Mouse (Mus musculus) activated CD4-positive, CD25-positive, alpha-beta regulatory T cell, adult 9 weeks (primary cell): Measurements from ENCODE around the gene Cdc42ep1. TPM values are rescaled to one million over a fixed set of nuclear protein-coding genes. Genes with fewer than 3 reads are reported as not detected.

ENCODE experiments used
- polyA plus RNA-seq: library from polyadenylated mRNA; unstranded; fragments of 100-300 nt; shearing (Covaris generic); gene quantifications from one replicate; pipeline ENCODE4 v1.2.1, GENCODE M21; 2017

The Cdc42ep1 gene
- 0.11 TPM for polyA plus RNA-seq

DNA sequence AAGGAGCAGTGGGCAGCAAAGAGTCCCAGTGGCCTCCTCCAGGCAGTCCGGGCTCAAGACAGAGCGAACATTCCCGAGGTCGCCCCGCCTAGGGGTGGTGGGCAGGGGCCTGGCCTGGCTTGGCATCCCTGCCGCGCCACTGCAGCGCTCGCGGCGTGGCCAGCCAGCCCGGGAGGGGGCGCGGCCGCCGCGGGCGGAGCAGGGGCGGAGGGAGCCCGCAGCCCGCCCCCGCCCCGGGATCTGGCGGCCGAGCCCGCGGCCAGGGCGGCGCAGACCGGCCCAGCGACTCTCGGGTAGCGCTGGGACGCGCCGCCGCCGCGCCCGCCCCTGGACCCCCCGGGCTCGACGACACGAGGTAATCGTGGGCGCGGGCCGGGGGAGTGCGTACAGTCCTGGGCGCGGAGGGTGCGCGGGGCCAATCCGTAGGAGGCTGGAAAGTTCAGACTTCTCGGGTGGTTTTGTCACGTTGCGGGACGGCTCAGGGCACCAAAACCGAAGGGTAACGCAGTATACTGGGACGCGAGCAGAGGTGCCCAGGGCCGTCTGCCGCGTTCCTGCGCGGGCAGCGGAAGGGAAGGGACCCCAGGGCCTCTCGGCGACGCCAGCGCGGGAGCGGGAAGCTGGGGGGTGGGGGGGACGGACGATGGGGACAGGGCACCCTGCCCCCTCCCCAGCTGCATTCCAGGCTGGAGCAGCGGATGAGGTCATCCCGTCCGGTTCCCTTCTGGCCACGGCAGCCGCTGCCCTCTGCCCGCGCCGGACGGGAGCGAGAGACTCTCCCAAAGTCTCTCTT is at the start of gene Cdc42ep1:
Gene Cdc42ep1, plus strand, starts transcription at position 254 of the 793 bp plus-strand sequence.

GRCm38 (mm10) chr15:78802776-78803391 is 39.5 kb upstream of the Cdc42ep1 start, which contains the start of gene Card10:
TSS of gene Card10 (minus strand) at chr15:78803042.

GRCm38 (mm10) chr15:78855303-78855965 is 13.0 kb downstream of the Cdc42ep1 start, which contains the start of gene Lgals2:
TSS of gene Lgals2 (minus strand) at chr15:78855529.

GRCm38 (mm10) chr15:78876991-78877809 is 34.8 kb downstream of the Cdc42ep1 start, which contains the start of gene Gga1:
TSS of gene Gga1 (plus strand) at chr15:78877190.

GRCm38 (mm10) chr15:78899409-78899739 is 57.0 kb downstream of the Cdc42ep1 start, which contains the start of gene Gm49510:
TSS of gene Gm49510 (plus strand) at chr15:78899667.

GRCm38 (mm10) chr15:78899740-78900584 is 57.5 kb downstream of the Cdc42ep1 start, which contains the start of gene Sh3bp1:
TSS of gene Sh3bp1 (plus strand) at chr15:78899768.

Other genes with a start within 250 kb of the Cdc42ep1 start
- gene Cyth4, start 245.6 kb upstream of the Cdc42ep1 start, polyA plus RNA-seq = 484 TPM
- gene Elfn2, start 123.9 kb upstream of the Cdc42ep1 start, polyA plus RNA-seq = not detected
- 158 TPM for gene Mfng, start 69.1 kb upstream of the Cdc42ep1 start, polyA plus RNA-seq
- gene Card10, start 39.6 kb upstream of the Cdc42ep1 start, polyA plus RNA-seq = 0.09 TPM
- gene Lgals2, start 12.9 kb downstream of the Cdc42ep1 start, polyA plus RNA-seq = not detected
- gene Gga1, start 34.6 kb downstream of the Cdc42ep1 start, polyA plus RNA-seq = 56.7 TPM
- 0.60 TPM for gene Gm49510, start 57.0 kb downstream of the Cdc42ep1 start, polyA plus RNA-seq
- gene Sh3bp1, start 57.1 kb downstream of the Cdc42ep1 start, polyA plus RNA-seq = 221 TPM
- gene Pdxp, start 71.3 kb downstream of the Cdc42ep1 start, polyA plus RNA-seq = 1.4 TPM
- gene Lgals1, start 84.1 kb downstream of the Cdc42ep1 start, polyA plus RNA-seq = 729 TPM
- 61.5 TPM for gene Nol12, start 92.3 kb downstream of the Cdc42ep1 start, polyA plus RNA-seq
- 85.6 TPM for gene Triobp, start 105.1 kb downstream of the Cdc42ep1 start, polyA plus RNA-seq
- gene H1f0, start 185.8 kb downstream of the Cdc42ep1 start, polyA plus RNA-seq = 54.6 TPM
- not detected for gene Galr3, start 199.3 kb downstream of the Cdc42ep1 start, polyA plus RNA-seq
- gene Ankrd54, start 220.3 kb downstream of the Cdc42ep1 start, polyA plus RNA-seq = 8.9 TPM
- 185 TPM for gene Eif3l, start 232.6 kb downstream of the Cdc42ep1 start, polyA plus RNA-seq